Mouse (Mus musculus) CH12.LX (cell line): ENCODE data around the gene Fry.

ENCODE experiments used
- CTCF ChIP-seq, 2 experiments: IDR thresholded peaks in 1 of 2; conservative IDR thresholded peaks in 1 of 2; 2 replicates each; pipeline ENCODE4 v1.5.1; 2011 to 2012; ENCODE audit warnings: low read depth in 2 of 2, low read length in 2 of 2, improper control_type of control experiment in 1 of 2, inconsistent platforms in 1 of 2, mild to moderate bottlenecking in 1 of 2, moderate library complexity in 1 of 2
- MAX ChIP-seq: IDR thresholded peaks from 2 replicates; pipeline ENCODE4 v1.6.1; 2011; ENCODE audit warnings: low read length, improper control_type of control experiment
- MYC ChIP-seq: IDR thresholded peaks from 2 replicates; pipeline ENCODE4 v1.6.1; 2011; ENCODE audit warnings: low read depth, mild to moderate bottlenecking, improper control_type of control experiment, low read length
- NELFE ChIP-seq: IDR thresholded peaks from 2 replicates; pipeline ENCODE4 v1.6.1; 2011; ENCODE audit warnings: low read depth, low read length, improper control_type of control experiment
- POLR2A ChIP-seq: IDR thresholded peaks from 2 replicates; pipeline ENCODE4 v1.6.1; 2011; ENCODE audit warnings: low read depth, mild to moderate bottlenecking, improper control_type of control experiment, low read length
- RAD21 ChIP-seq: IDR thresholded peaks from 2 replicates; pipeline ENCODE4 v1.6.1; 2011; ENCODE audit warnings: low read depth, mild to moderate bottlenecking, low read length, improper control_type of control experiment, moderate library complexity
- TCF12 ChIP-seq: IDR thresholded peaks from 2 replicates; pipeline ENCODE4 v1.6.1; 2014; ENCODE audit warnings: low read depth, mild to moderate bottlenecking, inconsistent platforms, low read length, improper control_type of control experiment
- USF2 ChIP-seq: conservative IDR thresholded peaks from 2 replicates; pipeline ENCODE4 v1.6.1; 2011; ENCODE audit warnings: low read depth, low read length, improper control_type of control experiment

DNA sequence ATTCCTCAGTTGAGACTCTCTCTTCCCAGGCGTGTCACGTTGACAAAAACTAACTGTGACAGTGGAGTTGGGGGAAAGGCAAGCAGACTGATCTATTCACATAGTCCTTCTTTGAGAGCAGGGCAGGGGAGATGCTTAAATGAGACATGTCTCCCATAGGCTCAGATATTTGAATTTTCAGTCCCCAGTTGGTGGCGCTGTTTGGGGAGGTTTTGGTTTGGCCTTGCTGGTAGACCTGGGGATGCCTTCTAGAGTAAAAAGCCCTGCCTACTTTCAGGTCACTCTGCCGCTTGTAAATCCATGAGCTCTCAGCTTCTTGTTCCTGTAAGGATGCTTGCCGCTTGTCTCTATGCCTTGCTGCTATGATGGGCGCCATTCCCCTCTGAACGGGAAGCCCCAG lies 163.6 kb downstream of the Fry start:
- TF ChIP-seq TCF12 (no peak), RAD21 (no peak), USF2 (no peak), NELFE (no peak), POLR2A (no peak), MYC (no peak), MAX (no peak), CTCF (conservative IDR thresholded peaks at IDR 0.05 in 1 of 2, IDR thresholded peaks at IDR 0.05 in 1 of 2; ENCODE audit: low read depth in 2 of 2, low read length in 2 of 2) (no peak)
